Mouse (Mus musculus) G1E (cell line): ENCODE data around the gene App.

ENCODE experiments used
- CTCF ChIP-seq: IDR thresholded peaks from 2 replicates; pipeline ENCODE4 v1.5.1; 2012; ENCODE audit warnings: low read depth, low read length, inconsistent platforms, mixed read lengths
- GATA1 ChIP-seq: IDR thresholded peaks from 2 replicates; pipeline ENCODE4 v1.6.1; 2012; ENCODE audit warnings: borderline replicate concordance, low read length, inconsistent platforms, mixed read lengths
- GATA2 ChIP-seq: IDR thresholded peaks from 2 replicates; pipeline ENCODE4 v1.6.1; 2012; ENCODE audit warnings: low read depth, low read length, inconsistent platforms, borderline replicate concordance
- POLR2AphosphoS5 ChIP-seq: IDR thresholded peaks from 2 replicates; pipeline ENCODE4 v1.6.1; 2012; ENCODE audit warnings: low read depth, low read length, inconsistent platforms; ENCODE audit not compliant: insufficient replicate concordance
- TAL1 ChIP-seq: conservative IDR thresholded peaks from 2 replicates; pipeline ENCODE4 v1.6.1; 2012; ENCODE audit warnings: low read depth, low read length, inconsistent platforms, mixed read lengths

DNA sequence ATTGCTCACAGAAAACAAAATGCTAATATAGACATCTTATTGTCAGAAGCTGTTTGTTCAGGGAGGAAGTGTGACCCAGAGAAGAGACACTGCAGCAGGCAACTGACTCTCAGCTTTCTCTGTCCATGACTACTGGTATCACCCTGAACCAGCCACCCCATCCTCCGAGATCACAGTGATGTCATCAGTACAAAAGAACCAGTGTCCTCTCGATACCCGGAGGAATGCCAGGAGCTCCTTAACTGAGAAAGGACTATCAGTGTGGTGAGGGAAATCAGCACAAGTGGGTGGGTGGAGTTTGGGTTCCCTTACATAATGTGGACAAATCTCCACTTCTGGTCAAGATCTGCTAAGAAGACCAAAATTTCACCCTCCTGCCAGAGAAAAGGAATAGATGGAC lies 150.5 kb downstream of the App start:
- no peak for TF ChIP-seq GATA1
- TF ChIP-seq CTCF: no peak
- no peak for TF ChIP-seq GATA2
- TF ChIP-seq TAL1: no peak
- TF ChIP-seq POLR2AphosphoS5: no peak
